Mouse (Mus musculus) olfactory bulb, adult 2 months (tissue): ENCODE measurements at regions not wholly inside any gene's neighbourhood (a gene's known extent, or its start where the extent isn't known, plus 50 kb on each side); places are given as distances from the start of the nearest gene placed in this dataset.

Experiments
- CTCF ChIP-seq: fragments of 200-500 bp; IDR thresholded peaks from 2 replicates; pipeline ENCODE4 v1.5.1; 2012; ENCODE audit warnings: low read depth, mild to moderate bottlenecking, low read length, moderate library complexity; ENCODE audit not compliant: insufficient read depth
- POLR2A ChIP-seq: fragments of 200-500 bp; IDR thresholded peaks from 2 replicates; pipeline ENCODE4 v1.6.1; 2012; ENCODE audit warnings: mild to moderate bottlenecking, low read depth, low read length, moderate library complexity; ENCODE audit not compliant: insufficient read depth

DNA sequence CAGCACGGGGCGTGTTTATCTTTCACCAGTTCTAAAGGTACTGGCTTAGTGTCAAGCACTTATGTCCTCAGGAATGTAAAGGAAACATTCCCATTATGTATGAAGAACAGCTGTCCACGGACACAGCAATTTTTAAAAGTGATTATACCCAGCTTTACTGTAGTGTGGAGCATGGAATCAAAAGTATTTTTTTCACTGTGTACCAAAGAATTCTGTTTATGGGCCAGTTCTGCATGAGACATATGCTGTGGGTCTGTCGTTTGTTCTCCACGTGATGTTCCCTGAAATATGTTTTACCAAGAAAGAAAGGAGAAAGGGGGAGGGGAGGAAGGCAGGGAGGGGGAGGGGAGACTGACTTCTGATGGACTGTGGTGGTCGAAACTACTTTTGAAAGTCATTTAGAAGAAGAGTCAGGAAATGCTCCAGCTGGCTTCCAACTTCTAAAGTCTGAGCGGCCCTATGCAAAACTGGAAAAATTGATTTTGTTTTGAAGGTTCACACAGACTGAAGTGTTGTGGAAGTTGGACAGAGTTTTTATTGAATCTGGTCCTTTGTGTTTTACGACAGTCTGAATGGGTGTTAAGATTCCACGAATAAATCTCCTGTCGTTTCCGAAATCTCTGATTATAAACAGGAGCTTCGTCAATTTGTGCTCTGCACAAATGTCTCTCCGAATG lies 80.9 kb upstream of the Zeb2 start:
- no peak for TF ChIP-seq CTCF
- TF ChIP-seq POLR2A, result no peak
